Mouse (Mus musculus) thymus, adult 18-20 months (tissue): ENCODE measurements around the gene Ttc37.

Experiments
- DNase-seq, 2 experiments: peaks; one replicate each; pipeline ENCODE4 v3.0.0; 2022; ENCODE audit warnings: mixed read lengths in 2 of 2

Gene Ttc37

GRCm38 (mm10) chr13:76098493-76099303, at the start of gene Ttc37, which contains the start of gene Arsk:
Ttc37 (plus strand) TSS chr13:76098734.
Arsk (minus strand) TSS chr13:76098660.
- peak; percentile 90 to 93 for DNase-seq

- DNase-seq = peak in 1 of 2 experiments; percentile 4
Observed at GRCm38 (mm10) chr13:76055391-76056232, 42.9 kb upstream of the Ttc37 start.

DNA sequence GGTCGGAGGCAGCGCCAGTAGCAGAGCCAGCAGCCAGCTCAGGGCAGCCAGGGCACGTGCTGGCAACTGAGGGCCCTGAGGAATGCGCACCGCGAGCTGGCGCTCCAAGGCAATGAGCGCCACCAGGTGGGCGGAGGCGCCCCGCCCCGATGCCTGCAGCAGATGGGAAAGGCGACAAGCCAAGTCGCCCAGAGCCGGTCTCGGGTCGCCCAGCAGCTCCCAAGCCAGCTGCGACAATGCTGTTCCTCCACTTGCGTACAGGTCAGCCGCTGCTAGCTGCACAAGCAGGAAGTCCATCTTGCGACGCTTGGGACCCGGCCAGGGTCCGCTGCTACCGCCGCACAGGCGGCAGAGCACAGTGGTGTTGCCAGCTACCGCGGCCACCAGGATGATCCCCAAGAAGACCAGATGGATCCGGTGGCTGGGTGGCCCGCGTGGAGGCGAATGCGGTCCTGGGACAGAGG, 42.2 kb upstream of the Ttc37 start:
- DNase-seq = peak; percentile 22 to 32

DNA sequence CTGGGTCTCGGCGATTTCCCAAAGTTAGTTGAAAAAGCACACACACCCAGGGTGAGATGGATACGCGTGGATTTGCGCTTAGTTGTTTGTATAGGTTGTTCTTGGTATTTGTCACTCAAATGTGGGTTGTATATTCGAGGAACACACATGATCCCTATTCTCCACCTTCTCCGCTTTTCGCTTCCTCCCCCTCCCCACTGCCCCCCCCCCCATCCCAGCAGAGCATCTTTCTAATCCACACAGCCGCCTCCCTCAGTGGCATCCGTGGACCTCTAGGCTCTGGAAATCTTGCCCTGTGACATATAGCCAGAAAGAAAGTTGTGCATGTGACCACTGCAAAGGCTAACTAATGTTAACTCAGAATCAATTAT, 41.7 kb upstream of the Ttc37 start, which contains the start of gene Gpr150:
Gpr150 (minus strand) TSS at position 101 of the 371 bp plus-strand sequence.
- no peak for DNase-seq

DNA sequence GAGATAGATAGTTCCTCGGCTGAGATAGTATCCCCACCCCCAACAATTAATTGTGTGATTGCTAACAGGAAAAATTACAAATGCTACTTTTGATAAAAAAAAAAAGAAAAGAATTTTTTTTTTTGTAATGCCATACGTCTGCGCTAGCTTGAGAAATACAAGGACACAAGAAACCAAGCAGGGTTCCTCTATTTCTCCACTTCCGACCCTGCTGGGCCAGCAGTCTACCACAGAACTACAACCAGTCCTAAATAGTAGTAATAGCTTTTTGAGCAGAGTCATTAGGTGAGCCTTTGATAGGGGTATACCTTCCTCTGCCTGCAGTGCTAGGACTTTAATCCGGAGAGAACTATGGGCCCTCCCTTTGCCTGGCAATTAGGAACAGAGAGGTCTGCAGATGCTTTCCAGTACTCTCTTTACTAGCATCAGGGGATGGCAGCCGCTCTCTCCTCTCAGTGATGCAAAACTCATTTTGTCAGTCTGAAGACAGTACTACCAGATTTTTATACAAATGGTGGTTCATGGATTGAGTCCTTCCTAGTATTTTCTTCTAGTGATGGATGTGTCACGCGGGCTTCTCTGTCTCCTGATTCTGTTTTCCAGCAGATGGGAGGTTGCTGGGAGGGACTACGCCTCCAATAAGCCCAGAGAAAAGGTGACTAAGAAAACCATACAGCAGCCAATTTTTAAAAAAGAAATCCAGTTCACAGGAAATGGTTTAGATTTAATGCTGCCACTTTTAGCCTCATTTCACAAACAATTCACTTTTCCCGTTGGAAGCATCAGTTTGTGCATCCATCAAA, 41.1 kb upstream of the Ttc37 start:
- DNase-seq = no peak

DNA sequence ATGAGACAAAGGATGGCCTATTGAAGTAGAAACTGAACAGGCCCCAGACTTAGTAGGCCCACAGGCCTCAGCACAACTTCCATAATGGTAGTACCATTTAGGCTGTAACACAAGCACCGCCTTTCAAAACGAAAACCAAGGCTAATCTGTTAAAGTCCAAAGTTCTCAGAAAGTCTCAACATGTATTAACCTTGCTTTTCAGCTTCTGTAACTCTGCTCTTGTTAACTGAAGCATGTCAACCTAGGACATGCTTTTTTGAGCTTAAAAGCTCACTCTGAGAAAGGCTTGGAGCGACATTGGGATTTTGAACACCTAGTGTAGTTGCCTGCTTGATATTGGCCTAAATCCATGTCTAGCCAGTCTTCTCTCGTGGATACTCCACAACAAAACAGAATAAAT, 38.9 kb upstream of the Ttc37 start:
- no peak for DNase-seq

DNA sequence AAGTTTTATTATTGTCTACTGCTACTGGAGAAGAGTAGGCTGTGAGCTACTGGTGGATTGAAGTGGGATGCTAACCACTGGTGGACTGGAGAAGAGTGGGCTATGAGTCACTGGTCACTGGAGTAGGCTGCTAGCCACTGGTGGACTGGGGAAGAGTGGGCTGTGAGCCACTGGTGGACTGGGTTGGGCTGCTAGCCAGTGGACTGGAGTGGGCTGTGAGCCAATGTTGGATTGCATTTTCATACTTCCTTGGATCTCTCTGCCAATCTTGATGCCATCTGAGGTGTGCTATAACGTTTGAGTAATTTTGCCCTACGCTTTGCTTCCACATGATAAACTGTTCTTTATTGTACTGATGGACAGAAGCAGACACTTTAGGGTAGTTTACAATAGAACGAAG, 36.4 kb upstream of the Ttc37 start:
- DNase-seq = no peak

DNA sequence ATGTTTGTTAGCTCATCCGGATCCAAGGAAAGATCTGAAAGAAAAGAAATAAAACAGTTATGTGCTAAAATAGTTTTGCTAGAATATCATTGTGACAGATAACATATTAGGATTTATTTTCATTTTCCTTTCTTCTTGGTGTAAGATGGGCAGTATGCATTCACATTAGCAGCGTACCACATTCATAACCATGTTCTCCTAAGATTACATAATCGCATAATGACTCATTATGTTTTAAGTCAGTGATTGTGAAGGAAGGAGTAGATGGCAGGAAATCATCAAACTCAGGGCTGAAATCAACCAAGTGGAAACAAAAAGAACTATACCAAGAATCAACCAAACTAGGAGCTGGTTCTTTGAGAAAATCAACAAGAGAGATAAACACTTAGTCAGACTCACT, 36.0 kb upstream of the Ttc37 start:
- no peak for DNase-seq

- no peak for DNase-seq
Observed at GRCm38 (mm10) chr13:76063548-76063947, 35.0 kb upstream of the Ttc37 start.

DNA sequence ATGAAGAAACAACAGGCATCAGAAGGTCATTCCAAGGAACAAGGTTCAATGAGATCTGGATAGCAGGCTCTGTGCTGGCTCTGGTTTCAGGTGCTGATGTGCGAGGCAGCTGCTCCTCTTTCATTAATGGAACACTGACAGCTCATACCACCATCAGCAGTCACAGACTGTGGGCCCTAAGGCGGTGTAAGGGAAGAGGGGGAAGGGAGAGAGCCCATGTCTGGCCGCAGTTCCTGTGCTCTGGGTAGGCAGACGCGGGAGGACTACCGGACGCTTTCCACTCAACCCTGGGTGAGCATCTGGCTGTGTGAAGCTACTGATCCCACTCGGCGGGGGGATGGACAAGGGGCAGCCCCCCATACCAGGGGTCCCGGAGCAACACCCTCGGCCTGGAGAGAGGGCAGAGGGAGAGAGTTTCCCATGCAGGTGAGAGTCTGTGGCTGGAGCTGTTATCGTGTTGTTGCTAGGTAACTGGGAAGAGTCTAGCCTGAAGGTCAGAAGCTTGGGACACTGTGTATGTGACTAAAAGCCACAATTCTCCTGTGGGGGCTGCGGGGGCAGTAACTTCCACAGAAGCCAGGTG, 34.1 kb upstream of the Ttc37 start:
- no peak for DNase-seq

GRCm38 (mm10) chr13:76074323-76074722, 24.2 kb upstream of the Ttc37 start:
- DNase-seq = no peak

GRCm38 (mm10) chr13:76098116-76098492, 430 bp upstream of the Ttc37 start:
- DNase-seq = no peak

DNA sequence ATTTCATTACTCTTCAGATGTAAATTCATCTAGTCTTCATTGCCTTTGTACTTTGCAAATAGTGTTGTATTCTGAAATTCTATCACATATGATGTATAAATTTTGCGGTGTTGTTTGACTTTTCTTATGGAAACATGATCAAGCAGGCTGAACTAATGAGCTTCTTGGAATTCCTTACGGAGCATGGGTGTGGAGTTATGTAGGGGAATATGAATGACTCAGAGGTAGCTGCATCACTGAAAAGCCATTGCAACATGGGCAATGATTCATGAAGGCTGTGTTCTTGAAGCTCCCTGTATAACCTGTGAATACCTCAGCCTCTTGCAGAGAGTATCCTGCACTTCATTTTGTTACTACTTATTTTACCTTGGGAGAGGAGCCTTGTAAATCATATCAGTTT, 3.5 kb downstream of the Ttc37 start:
- no peak for DNase-seq

GRCm38 (mm10) chr13:76109069-76109824, 10.7 kb downstream of the Ttc37 start:
- no peak for DNase-seq

GRCm38 (mm10) chr13:76128799-76129198, 30.3 kb downstream of the Ttc37 start:
- no peak for DNase-seq

GRCm38 (mm10) chr13:76132415-76132814, 33.9 kb downstream of the Ttc37 start:
- DNase-seq = no peak

- DNase-seq = no peak
Observed at GRCm38 (mm10) chr13:76138862-76139261, 40.3 kb downstream of the Ttc37 start.

- DNase-seq = no peak
Observed at GRCm38 (mm10) chr13:76141117-76141808, 42.7 kb downstream of the Ttc37 start.

DNA sequence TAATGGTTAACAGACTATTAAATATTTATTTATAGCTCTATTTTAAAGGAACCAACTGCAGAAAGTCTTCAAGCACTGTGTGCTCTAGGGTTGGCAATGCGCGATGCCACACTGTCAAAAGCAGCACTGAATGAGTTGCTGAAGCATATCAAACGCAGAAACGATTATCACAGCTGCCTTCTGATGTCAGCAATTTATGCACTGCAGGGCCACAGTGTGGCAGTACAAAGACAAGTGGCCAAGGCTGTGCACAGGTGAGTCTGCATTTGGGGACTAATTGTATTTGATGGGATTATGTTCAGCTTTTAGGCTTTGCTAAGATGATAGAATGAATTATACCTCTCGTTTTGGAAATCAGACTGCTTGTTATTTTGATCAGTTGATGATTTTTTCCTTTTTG, 51.9 kb downstream of the Ttc37 start:
- no peak for DNase-seq

DNA sequence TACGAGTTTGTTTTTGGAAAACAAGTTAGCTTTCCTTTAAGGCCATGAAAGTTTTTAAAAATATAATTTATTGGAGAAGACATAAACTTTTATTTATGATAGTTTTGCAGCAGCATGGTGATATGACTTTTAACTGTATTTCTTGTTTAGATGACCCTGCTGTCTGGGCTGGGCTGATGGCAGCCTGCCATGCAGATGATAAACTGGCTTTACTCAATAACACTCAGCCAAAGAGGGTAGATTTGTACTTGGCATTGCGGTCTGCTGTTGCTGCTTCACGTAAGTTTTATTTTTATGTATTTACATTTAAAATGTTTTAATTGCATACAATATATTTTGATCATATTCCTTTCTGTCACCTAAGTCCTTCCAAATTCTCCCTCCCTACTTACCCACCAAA, 58.6 kb downstream of the Ttc37 start:
- no peak for DNase-seq

- no peak for DNase-seq
Observed at GRCm38 (mm10) chr13:76157508-76157907, 59.0 kb downstream of the Ttc37 start.
